Mouse (Mus musculus): ENCODE data around the gene Npm1. TPM values are rescaled to one million over a fixed set of nuclear protein-coding genes. Genes with fewer than 3 reads are reported as not detected.

The Npm1 gene
- polyA plus RNA-seq, 1 experiment from 2014 or later, result 506 TPM

- Histone ChIP-seq H3K27me3 (ENCODE audit: control insufficient read depth, insufficient read depth, low read length) (no peaks in the 10 kb centered on the region; the same call in 1 of the 2 replicates), H3K4me2 (ENCODE audit: low read length) (no peak overlapping the region), H3K4me1 (ENCODE audit: control insufficient read depth, insufficient read depth, low read length) (peaks cover 12% of the 10 kb centered on the region; the same call in 1 of the 2 replicates), H3K9ac (replicated peaks; ENCODE audit: low read length) (no peak overlapping the region), H3K36me3 (ENCODE audit: control insufficient read depth, insufficient read depth, low read length) (peaks cover 59% of the 10 kb centered on the region), H3K27ac (replicated peaks; ENCODE audit: low read depth, low read length) (no peak overlapping the region), H3K9me3 (ENCODE audit: control insufficient read depth, low read length) (no peaks in the 10 kb centered on the region), H3K4me3 (replicated peaks; ENCODE audit: low read depth, low read length) (no peak overlapping the region)
- DNase-seq, result no peak
- ATAC-seq (ENCODE audit: low FRiP score, low TSS enrichment), result no peak
- WGBS, result 73% methylated on average over 3 of the region's 3 CpGs
Measured at GRCm38 (mm10) chr11:33151128-33151779, 11.8 kb downstream of the Npm1 start.

- Histone ChIP-seq H3K27me3 (ENCODE audit: control insufficient read depth, insufficient read depth, low read length) (peaks cover 3% of the 10 kb centered on the region; the same call in 1 of the 2 replicates), H3K4me2 (ENCODE audit: low read length) (no peak overlapping the region), H3K4me3 (replicated peaks; ENCODE audit: low read depth, low read length) (no peak overlapping the region), H3K4me1 (ENCODE audit: control insufficient read depth, insufficient read depth, low read length) (peaks cover 18% of the 10 kb centered on the region), H3K36me3 (ENCODE audit: control insufficient read depth, insufficient read depth, low read length) (peaks cover 52% of the 10 kb centered on the region), H3K9me3 (ENCODE audit: control insufficient read depth, low read length) (no peaks in the 10 kb centered on the region), H3K27ac (replicated peaks; ENCODE audit: low read depth, low read length) (no peak overlapping the region), H3K9ac (replicated peaks; ENCODE audit: low read length) (no peak overlapping the region)
- DNase-seq, result no peak
- no peak for ATAC-seq (ENCODE audit: low FRiP score, low TSS enrichment)
Measured at GRCm38 (mm10) chr11:33150364-33150763, 12.6 kb downstream of the Npm1 start.

- DNase-seq (no peak), ATAC-seq (ENCODE audit: low FRiP score, low TSS enrichment) (no peak)
- Histone ChIP-seq H3K4me1 (ENCODE audit: control insufficient read depth, insufficient read depth, low read length) (peaks cover 23% of the 10 kb centered on the region), H3K4me3 (replicated peaks; ENCODE audit: low read depth, low read length) (no peak overlapping the region), H3K27ac (replicated peaks; ENCODE audit: low read depth, low read length) (no peak overlapping the region), H3K9ac (replicated peaks; ENCODE audit: low read length) (no peak overlapping the region), H3K36me3 (ENCODE audit: control insufficient read depth, insufficient read depth, low read length) (peaks cover 44% of the 10 kb centered on the region), H3K9me3 (ENCODE audit: control insufficient read depth, low read length) (no peaks in the 10 kb centered on the region), H3K4me2 (ENCODE audit: low read length) (no peak overlapping the region), H3K27me3 (ENCODE audit: control insufficient read depth, insufficient read depth, low read length) (peaks cover 10% of the 10 kb centered on the region; the same call in 1 of the 2 replicates)
Measured at GRCm38 (mm10) chr11:33149453-33149852, 13.6 kb downstream of the Npm1 start.

GRCm38 (mm10) chr11:33149088-33149436 lies 13.9 kb downstream of the Npm1 start:
- ATAC-seq (ENCODE audit: low FRiP score, low TSS enrichment) (no peak), DNase-seq (no peak)
- Histone ChIP-seq H3K36me3 (ENCODE audit: control insufficient read depth, insufficient read depth, low read length) (peaks cover 40% of the 10 kb centered on the region), H3K27ac (replicated peaks; ENCODE audit: low read depth, low read length) (no peak overlapping the region), H3K4me1 (ENCODE audit: control insufficient read depth, insufficient read depth, low read length) (peaks cover 26% of the 10 kb centered on the region), H3K4me3 (replicated peaks; ENCODE audit: low read depth, low read length) (no peak overlapping the region), H3K9me3 (ENCODE audit: control insufficient read depth, low read length) (no peaks in the 10 kb centered on the region), H3K27me3 (ENCODE audit: control insufficient read depth, insufficient read depth, low read length) (peaks cover 10% of the 10 kb centered on the region; the same call in 1 of the 2 replicates), H3K9ac (replicated peaks; ENCODE audit: low read length) (no peak overlapping the region), H3K4me2 (ENCODE audit: low read length) (no peak overlapping the region)
- 28% methylated on average over 3 of the region's 3 CpGs for WGBS

GRCm38 (mm10) chr11:33148338-33149087 lies 14.5 kb downstream of the Npm1 start:
- H3K36me3 ChIP-seq (ENCODE audit: control insufficient read depth, insufficient read depth, low read length), result peaks cover 34% of the 10 kb centered on the region
- DNase-seq, result peak; percentile 94
- H3K9ac ChIP-seq (replicated peaks; ENCODE audit: low read length), result peak overlapping the region; percentile 70; the same call in 1 of the 2 replicates
- peaks cover 10% of the 10 kb centered on the region; the same call in 1 of the 2 replicates for H3K27me3 ChIP-seq (ENCODE audit: control insufficient read depth, insufficient read depth, low read length)
- no peaks in the 10 kb centered on the region for H3K9me3 ChIP-seq (ENCODE audit: control insufficient read depth, low read length)
- peak overlapping the region; percentile 77; the same call in 1 of the 2 replicates for H3K27ac ChIP-seq (replicated peaks; ENCODE audit: low read depth, low read length)
- peak overlapping the region; percentile 82 for H3K4me2 ChIP-seq (ENCODE audit: low read length)
- WGBS, result 6% methylated on average over 23 of the region's 23 CpGs
- H3K4me1 ChIP-seq (ENCODE audit: control insufficient read depth, insufficient read depth, low read length), result peaks cover 30% of the 10 kb centered on the region
- peak overlapping the region; percentile 52 for H3K4me3 ChIP-seq (replicated peaks; ENCODE audit: low read depth, low read length)
- peak; percentile 70 for ATAC-seq (ENCODE audit: low FRiP score, low TSS enrichment)

GRCm38 (mm10) chr11:33147572-33148337 lies 15.3 kb downstream of the Npm1 start:
- peak overlapping the region; percentile 77 for H3K27ac ChIP-seq (replicated peaks; ENCODE audit: low read depth, low read length)
- DNase-seq, result peak; percentile 81
- peak overlapping the region; percentile 82 for H3K4me2 ChIP-seq (ENCODE audit: low read length)
- peak; percentile 65 for ATAC-seq (ENCODE audit: low FRiP score, low TSS enrichment)
- H3K4me1 ChIP-seq (ENCODE audit: control insufficient read depth, insufficient read depth, low read length), result peaks cover 32% of the 10 kb centered on the region
- no peaks in the 10 kb centered on the region for H3K9me3 ChIP-seq (ENCODE audit: control insufficient read depth, low read length)
- peaks cover 27% of the 10 kb centered on the region for H3K36me3 ChIP-seq (ENCODE audit: control insufficient read depth, insufficient read depth, low read length)
- WGBS, result under 1% methylated on average over 75 of the region's 85 CpGs
- peak overlapping the region; percentile 52 for H3K4me3 ChIP-seq (replicated peaks; ENCODE audit: low read depth, low read length)
- peak overlapping the region; percentile 70 for H3K9ac ChIP-seq (replicated peaks; ENCODE audit: low read length)
- H3K27me3 ChIP-seq (ENCODE audit: control insufficient read depth, insufficient read depth, low read length), result peaks cover 10% of the 10 kb centered on the region; the same call in 1 of the 2 replicates

GRCm38 (mm10) chr11:33147171-33147571 lies 15.8 kb downstream of the Npm1 start, which contains the start of gene Fgf18:
Gene Fgf18 (minus strand): TSS chr11:33147400.
- H3K4me1 ChIP-seq (ENCODE audit: control insufficient read depth, insufficient read depth, low read length), result peaks cover 32% of the 10 kb centered on the region
- H3K9ac ChIP-seq (replicated peaks; ENCODE audit: low read length), result peak within 1 kb of the TSS; percentile 70
- peak; percentile 84 for DNase-seq

GRCm38 (mm10) chr11:33146651-33147131 lies 16.3 kb downstream of the Npm1 start:
- Histone ChIP-seq H3K27me3 (ENCODE audit: control insufficient read depth, insufficient read depth, low read length) (peaks cover 10% of the 10 kb centered on the region; the same call in 1 of the 2 replicates), H3K4me1 (ENCODE audit: control insufficient read depth, insufficient read depth, low read length) (peaks cover 32% of the 10 kb centered on the region), H3K27ac (replicated peaks; ENCODE audit: low read depth, low read length) (peak overlapping the region; percentile 26), H3K9me3 (ENCODE audit: control insufficient read depth, low read length) (no peaks in the 10 kb centered on the region), H3K36me3 (ENCODE audit: control insufficient read depth, insufficient read depth, low read length) (peaks cover 18% of the 10 kb centered on the region), H3K4me2 (ENCODE audit: low read length) (peak overlapping the region; percentile 82), H3K4me3 (replicated peaks; ENCODE audit: low read depth, low read length) (peak overlapping the region; percentile 52), H3K9ac (replicated peaks; ENCODE audit: low read length) (peak overlapping the region; percentile 70)
- WGBS, result 2% methylated on average over 30 of the region's 30 CpGs
- no peak; the same call in 1 of the 2 replicates for ATAC-seq (ENCODE audit: low FRiP score, low TSS enrichment)
- DNase-seq, result peak; percentile 51

More at GRCm38 (mm10) chr11:33147171-33147571, 15.8 kb downstream of the Npm1 start, which contains the start of gene Fgf18:
- Histone ChIP-seq H3K27ac (replicated peaks; ENCODE audit: low read depth, low read length) (peak within 1 kb of the TSS; percentile 77), H3K36me3 (ENCODE audit: control insufficient read depth, insufficient read depth, low read length) (peaks cover 23% of the 10 kb centered on the region), H3K27me3 (ENCODE audit: control insufficient read depth, insufficient read depth, low read length) (peaks cover 10% of the 10 kb centered on the region; the same call in 1 of the 2 replicates), H3K4me2 (ENCODE audit: low read length) (peak within 1 kb of the TSS; percentile 82), H3K9me3 (ENCODE audit: control insufficient read depth, low read length) (no peaks in the 10 kb centered on the region), H3K4me3 (replicated peaks; ENCODE audit: low read depth, low read length) (peak within 1 kb of the TSS; percentile 52)
- ATAC-seq (ENCODE audit: low FRiP score, low TSS enrichment), result peak; percentile 46
- WGBS, result 1% methylated on average over 52 of the region's 53 CpGs

Data from midbrain, embryonic 14.5 days (tissue).